Mouse (Mus musculus): ENCODE data around the gene Grcc10. TPM values are rescaled to one million over a fixed set of nuclear protein-coding genes. Genes with fewer than 3 reads are reported as not detected.
A peak's percentile ranks its signal among the peaks of the same experiment; 100 is the strongest.

Gene Grcc10
- polyA plus RNA-seq, 1 experiment from 2014 or later, result 402 TPM

GRCm38 (mm10) chr6:124769101-124769765, 28.1 kb upstream of the Grcc10 start, which contains the start of gene Eno2:
Eno2 (minus strand) TSS chr6:124769673.
- Histone ChIP-seq H3K4me3 (peak within 1 kb of the TSS; percentile 57), H3K4me1 (peaks cover 23% of the 10 kb centered on the region), H3K27me3 (0 out of 2 replicates have a peak, but pooled peaks cover 6% of the 10 kb centered on the region), H3K9me3 (no peaks in the 10 kb centered on the region), H3K4me2 (peak within 1 kb of the TSS; percentile 95), H3K27ac (peak within 1 kb of the TSS; percentile 27; the same call in 1 of the 2 replicates), H3K36me3 (0 out of 2 replicates have a peak, but pooled peaks cover 2% of the 10 kb centered on the region), H3K9ac (peak within 1 kb of the TSS; percentile 60)
- under 1% methylated on average over 54 of the region's 54 CpGs for WGBS
- peak; percentile 69 for ATAC-seq (ENCODE audit: insufficient number of reproducible peaks, low FRiP score, low TSS enrichment, low read depth)

DNA sequence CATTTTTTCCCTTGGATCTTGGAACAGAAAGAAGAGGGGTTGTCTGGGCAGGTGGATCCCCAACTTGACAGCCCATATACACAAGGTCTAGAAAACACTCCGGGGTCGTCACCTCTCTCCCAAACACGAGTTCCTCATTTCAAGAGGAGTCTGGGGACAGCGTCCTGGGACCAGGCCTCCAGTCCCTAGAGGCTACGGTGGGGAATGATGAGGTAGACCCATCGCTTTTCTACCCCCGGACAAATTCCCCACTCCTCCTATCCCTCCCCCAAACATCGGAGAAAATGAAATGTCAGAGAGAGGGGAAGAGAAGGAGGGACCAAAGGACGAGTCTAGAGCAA, 27.5 kb upstream of the Grcc10 start:
- Histone ChIP-seq H3K4me1 (peaks cover 23% of the 10 kb centered on the region), H3K27me3 (0 out of 2 replicates have a peak, but pooled peaks cover 6% of the 10 kb centered on the region), H3K4me3 (peak overlapping the region; percentile 57), H3K36me3 (0 out of 2 replicates have a peak, but pooled peaks cover 2% of the 10 kb centered on the region), H3K27ac (no peak overlapping the region), H3K9me3 (no peaks in the 10 kb centered on the region), H3K4me2 (peak overlapping the region; percentile 95), H3K9ac (peak overlapping the region; percentile 60)
- ATAC-seq (ENCODE audit: insufficient number of reproducible peaks, low FRiP score, low TSS enrichment, low read depth), result no peak
- WGBS, result 6% methylated on average over 9 of the region's 9 CpGs

GRCm38 (mm10) chr6:124767920-124768703, 26.9 kb upstream of the Grcc10 start:
- no peak overlapping the region for H3K27ac ChIP-seq
- ATAC-seq (ENCODE audit: insufficient number of reproducible peaks, low FRiP score, low TSS enrichment, low read depth), result no peak
- 0 out of 2 replicates have a peak, but pooled peaks cover 10% of the 10 kb centered on the region for H3K27me3 ChIP-seq

DNA sequence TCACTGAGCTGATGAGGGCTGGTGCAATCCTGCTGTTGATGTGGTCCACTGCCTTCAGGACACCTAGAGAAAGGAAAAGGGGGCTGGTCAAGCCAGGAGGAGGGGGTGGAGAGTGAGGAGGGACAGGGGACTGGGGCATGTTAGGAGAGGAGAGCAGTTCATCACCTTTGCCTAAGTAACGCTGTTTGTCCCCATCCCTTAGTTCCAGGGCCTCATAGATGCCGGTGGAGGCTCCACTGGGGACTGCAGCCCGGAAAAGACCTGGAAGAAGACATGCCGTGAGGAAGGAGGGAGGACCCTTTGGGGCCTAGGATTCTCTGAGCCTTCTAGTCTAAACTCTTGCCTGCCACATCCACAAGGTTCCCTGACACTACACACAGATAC, 26.4 kb upstream of the Grcc10 start:
- Histone ChIP-seq H3K4me2 (no peak overlapping the region; the same call in 1 of the 2 replicates), H3K9me3 (no peaks in the 10 kb centered on the region), H3K4me3 (no peak overlapping the region), H3K4me1 (peaks cover 23% of the 10 kb centered on the region), H3K36me3 (0 out of 2 replicates have a peak, but pooled peaks cover 4% of the 10 kb centered on the region), H3K27ac (no peak overlapping the region), H3K9ac (no peak overlapping the region), H3K27me3 (0 out of 2 replicates have a peak, but pooled peaks cover 10% of the 10 kb centered on the region)
- ATAC-seq (ENCODE audit: insufficient number of reproducible peaks, low FRiP score, low TSS enrichment, low read depth), result no peak
- 48% methylated on average over 4 of the region's 4 CpGs for WGBS

More at GRCm38 (mm10) chr6:124767920-124768703, 26.9 kb upstream of the Grcc10 start:
- Histone ChIP-seq H3K36me3 (0 out of 2 replicates have a peak, but pooled peaks cover 2% of the 10 kb centered on the region), H3K4me2 (peak overlapping the region; percentile 95), H3K9ac (peak overlapping the region; percentile 60; the same call in 1 of the 2 replicates), H3K9me3 (no peaks in the 10 kb centered on the region), H3K4me1 (peaks cover 23% of the 10 kb centered on the region), H3K4me3 (peak overlapping the region; percentile 57)
- WGBS, result 30% methylated on average over 19 of the region's 19 CpGs

- 0 out of 2 replicates have a peak, but pooled peaks cover 4% of the 10 kb centered on the region for H3K36me3 ChIP-seq
- ATAC-seq (ENCODE audit: insufficient number of reproducible peaks, low FRiP score, low TSS enrichment, low read depth), result no peak
- no peaks in the 10 kb centered on the region for H3K9me3 ChIP-seq
- H3K27ac ChIP-seq, result no peak overlapping the region
- peaks cover 23% of the 10 kb centered on the region for H3K4me1 ChIP-seq
- no peak overlapping the region for H3K9ac ChIP-seq
- H3K4me3 ChIP-seq, result no peak overlapping the region
- 85% methylated on average over 7 of the region's 7 CpGs for WGBS
- H3K4me2 ChIP-seq, result no peak overlapping the region
- 0 out of 2 replicates have a peak, but pooled peaks cover 10% of the 10 kb centered on the region for H3K27me3 ChIP-seq
Measured at GRCm38 (mm10) chr6:124765951-124766350, 24.8 kb upstream of the Grcc10 start.

DNA sequence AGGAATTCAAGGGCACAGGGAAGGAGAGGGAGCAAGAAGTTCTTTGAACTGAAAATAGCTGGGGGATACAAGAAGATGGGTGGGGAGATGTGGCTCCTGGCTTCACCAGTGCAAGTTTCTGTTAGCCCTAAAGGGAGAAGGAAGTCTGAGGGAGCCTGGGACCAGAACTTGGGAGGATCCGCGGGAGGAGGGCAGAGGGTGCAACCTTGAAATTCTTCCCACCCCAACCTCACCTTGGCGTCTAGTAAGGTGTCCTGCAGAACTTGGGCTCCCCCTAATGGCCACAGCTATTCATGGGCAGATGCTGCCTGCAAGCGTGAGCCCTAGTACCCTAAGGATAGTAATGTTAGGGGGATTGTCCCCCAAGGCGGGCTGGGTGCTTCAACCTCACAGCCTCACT, 18.1 kb upstream of the Grcc10 start:
- peak overlapping the region; percentile 99 for H3K27ac ChIP-seq

GRCm38 (mm10) chr6:124758849-124759232, 17.7 kb upstream of the Grcc10 start:
- H3K27ac ChIP-seq, result peak overlapping the region; percentile 99
- no peaks in the 10 kb centered on the region for H3K9me3 ChIP-seq
- H3K4me2 ChIP-seq, result peak overlapping the region; percentile 58; the same call in 1 of the 2 replicates
- WGBS, result 41% methylated on average over 2 of the region's 2 CpGs
- peaks cover 2% of the 10 kb centered on the region; the same call in 1 of the 2 replicates for H3K36me3 ChIP-seq
- H3K4me1 ChIP-seq, result peaks cover 42% of the 10 kb centered on the region
- 0 out of 2 replicates have a peak, but pooled peaks cover 4% of the 10 kb centered on the region for H3K27me3 ChIP-seq
- no peak overlapping the region for H3K9ac ChIP-seq
- no peak for ATAC-seq (ENCODE audit: insufficient number of reproducible peaks, low FRiP score, low TSS enrichment, low read depth)
- H3K4me3 ChIP-seq, result peak overlapping the region; percentile 3

More for the DNA sequence above, 18.1 kb upstream of the Grcc10 start:
- Histone ChIP-seq H3K36me3 (0 out of 2 replicates have a peak, but pooled peaks cover 2% of the 10 kb centered on the region), H3K4me1 (peaks cover 37% of the 10 kb centered on the region), H3K27me3 (0 out of 2 replicates have a peak, but pooled peaks cover 4% of the 10 kb centered on the region), H3K9ac (no peak overlapping the region), H3K9me3 (no peaks in the 10 kb centered on the region), H3K4me2 (peak overlapping the region; percentile 58; the same call in 1 of the 2 replicates), H3K4me3 (peak overlapping the region; percentile 3)
- 3% methylated on average over 5 of the region's 5 CpGs for WGBS
- ATAC-seq (ENCODE audit: insufficient number of reproducible peaks, low FRiP score, low TSS enrichment, low read depth), result no peak

DNA sequence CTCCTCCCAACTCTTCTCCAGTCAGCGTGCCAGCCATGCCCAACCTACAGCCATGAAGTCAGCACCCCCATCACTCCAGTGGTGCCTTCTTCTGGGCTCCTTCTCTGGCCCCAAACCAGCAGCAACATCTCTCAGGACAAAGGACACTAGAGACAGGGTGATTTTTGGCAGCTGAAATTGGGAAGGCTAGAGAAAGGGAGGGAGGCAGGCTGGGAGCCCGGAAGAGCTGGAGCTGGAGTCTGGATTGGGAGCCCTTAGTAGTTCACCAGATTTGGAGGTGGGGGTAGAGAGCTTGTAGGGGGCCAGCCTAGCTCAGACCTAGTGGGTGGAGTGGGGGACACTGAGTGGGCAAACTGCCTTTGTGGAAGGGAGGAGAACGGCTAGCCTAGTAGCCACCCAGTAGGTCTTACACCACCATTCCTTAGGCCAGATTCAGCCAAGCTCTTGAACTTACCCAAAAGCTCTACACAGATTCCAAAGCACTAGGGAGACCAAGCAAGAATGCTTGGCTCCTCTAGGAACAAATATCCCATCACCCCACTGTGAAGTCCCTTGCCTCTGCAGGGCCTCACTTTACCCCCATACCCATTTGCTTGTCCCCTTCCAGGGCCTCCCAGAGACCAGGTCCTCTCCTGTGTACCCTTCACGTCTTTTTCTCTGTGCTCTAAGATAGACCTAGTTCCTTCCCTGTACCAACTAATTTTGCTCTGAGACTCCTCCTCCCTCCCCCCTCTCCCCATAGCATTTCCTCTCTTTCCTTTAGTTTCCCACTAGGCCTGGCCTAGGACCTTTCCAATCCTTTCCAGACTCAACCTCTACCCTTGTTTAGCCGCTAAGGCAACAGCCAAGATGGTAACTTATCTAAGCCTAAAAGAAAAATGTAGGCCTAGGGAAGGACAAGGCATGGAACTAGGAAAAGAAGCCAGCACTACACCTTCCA, 17.0 kb upstream of the Grcc10 start:
- ATAC-seq (ENCODE audit: insufficient number of reproducible peaks, low FRiP score, low TSS enrichment, low read depth), result peak; percentile 4; the same call in 1 of the 2 replicates

GRCm38 (mm10) chr6:124757351-124757880, 16.2 kb upstream of the Grcc10 start:
- H3K9ac ChIP-seq, result peak overlapping the region; percentile 98

More for the DNA sequence above, 17.0 kb upstream of the Grcc10 start:
- peak overlapping the region; percentile 99 for H3K27ac ChIP-seq
- H3K27me3 ChIP-seq, result no peaks in the 10 kb centered on the region
- peaks cover 48% of the 10 kb centered on the region for H3K4me1 ChIP-seq
- H3K4me3 ChIP-seq, result peak overlapping the region; percentile 78
- peaks cover 5% of the 10 kb centered on the region for H3K36me3 ChIP-seq
- WGBS, result 37% methylated on average over 5 of the region's 5 CpGs
- H3K4me2 ChIP-seq, result peak overlapping the region; percentile 58
- H3K9me3 ChIP-seq, result no peaks in the 10 kb centered on the region
- peak overlapping the region; percentile 98 for H3K9ac ChIP-seq

DNA sequence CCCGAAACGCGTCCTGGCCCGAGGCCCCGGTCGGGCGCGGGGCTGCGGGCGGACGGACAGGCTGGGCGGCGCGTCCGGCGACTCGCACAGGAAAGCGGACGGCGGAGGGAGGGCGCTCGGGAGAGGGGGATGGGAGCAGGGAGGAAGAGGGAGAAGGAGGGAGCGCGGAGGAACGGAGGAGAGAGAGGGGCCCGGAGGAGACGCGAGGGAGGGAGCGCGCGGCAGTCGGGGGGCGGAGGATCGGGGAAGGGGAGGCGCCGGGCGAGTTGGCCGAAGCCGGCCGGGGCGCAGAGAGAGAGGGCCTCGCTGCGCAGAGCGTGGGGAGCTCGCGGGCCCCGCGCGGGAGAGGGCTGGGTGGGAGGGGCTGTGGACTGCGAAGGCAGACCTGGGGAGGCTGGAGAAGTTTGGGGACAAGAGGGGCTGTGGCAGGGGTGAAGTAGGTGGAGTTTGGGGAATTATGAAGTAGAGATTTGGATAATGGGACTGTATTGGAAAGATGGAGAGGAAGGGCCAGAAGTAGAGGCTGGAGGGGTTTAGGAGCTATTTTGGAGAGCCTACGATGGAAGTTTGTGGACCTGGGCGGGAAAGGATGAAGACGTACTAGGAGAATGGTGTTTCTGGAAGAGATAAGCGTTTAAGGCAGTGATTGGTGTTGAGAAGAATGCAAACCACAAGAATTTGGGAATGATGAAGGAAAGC, 15.6 kb upstream of the Grcc10 start:
- no peaks in the 10 kb centered on the region for H3K27me3 ChIP-seq
- peaks cover 48% of the 10 kb centered on the region for H3K4me1 ChIP-seq
- peak overlapping the region; percentile 98 for H3K9ac ChIP-seq
- peak overlapping the region; percentile 58 for H3K4me2 ChIP-seq
- H3K9me3 ChIP-seq, result no peaks in the 10 kb centered on the region
- H3K27ac ChIP-seq, result peak overlapping the region; percentile 99
- H3K36me3 ChIP-seq, result peaks cover 3% of the 10 kb centered on the region
- WGBS, result under 1% methylated on average over 42 of the region's 54 CpGs
- H3K4me3 ChIP-seq, result peak overlapping the region; percentile 78
- peak; percentile 83 for ATAC-seq (ENCODE audit: insufficient number of reproducible peaks, low FRiP score, low TSS enrichment, low read depth)

More at GRCm38 (mm10) chr6:124757351-124757880, 16.2 kb upstream of the Grcc10 start:
- peak overlapping the region; percentile 58 for H3K4me2 ChIP-seq
- H3K4me3 ChIP-seq, result peak overlapping the region; percentile 78
- H3K27me3 ChIP-seq, result no peaks in the 10 kb centered on the region
- no peaks in the 10 kb centered on the region for H3K9me3 ChIP-seq
- peaks cover 48% of the 10 kb centered on the region for H3K4me1 ChIP-seq
- no peak for ATAC-seq (ENCODE audit: insufficient number of reproducible peaks, low FRiP score, low TSS enrichment, low read depth)
- peaks cover 3% of the 10 kb centered on the region for H3K36me3 ChIP-seq
- peak overlapping the region; percentile 99 for H3K27ac ChIP-seq
- WGBS, result 6% methylated on average over 5 of the region's 5 CpGs
